In genomic region chr5:103855483-103856211, GRCm38 (mm10) we compare ENCODE assay signal across 10 mouse cellular contexts. TPM values are rescaled to one million over a fixed set of nuclear protein-coding genes. Genes with fewer than 3 reads are reported as not detected.
A peak's percentile ranks its signal among the peaks of the same experiment; 100 is the strongest.
DNase-seq lines count a peak whose midpoint lies in the region; ATAC-seq and TF ChIP-seq lines count a peak whose summit lies in the region.
"Had no signal": no experiment of that assay in that cellular context is flagged by ENCODE, and none has a peak within 500 bp of the region (broad histone marks: within the 10 kb centered on the region; RNA-seq: fewer than 3 reads in every experiment).

No protein-coding gene starts in this region.

- no peak for TF ChIP-seq CTCF in CH12.LX (conservative IDR thresholded peaks at IDR 0.05 in 1 of 2, IDR thresholded peaks at IDR 0.05 in 1 of 2; ENCODE audit: low read depth in 2 of 2, low read length in 2 of 2)

- 0 out of 2 replicates have a peak, but pooled peaks have one; percentile 16 for ATAC-seq in heart, embryonic 12.5 days (ENCODE audit: insufficient number of reproducible peaks, low FRiP score)
- 0 out of 2 replicates have a peak, but pooled peaks have one; percentile 14 for ATAC-seq in forebrain, embryonic 15.5 days (replicated peaks)
- ATAC-seq in lung, embryonic 15.5 days (ENCODE audit: borderline replicate concordance, extremely low read depth, low FRiP score, low TSS enrichment): peak; percentile 41; the same call in 1 of the 2 replicates

- no peak overlapping the region for H3K4me2 ChIP-seq in heart, embryonic 12.5 days
- no peak overlapping the region for H3K4me2 ChIP-seq in CH12.LX (ENCODE audit: insufficient read depth, low read depth, poor library complexity, severe bottlenecking)
- no peak overlapping the region for H3K4me2 ChIP-seq in forebrain, embryonic 15.5 days (replicated peaks)
- H3K4me2 ChIP-seq in lung, embryonic 15.5 days: no peak overlapping the region

- TF ChIP-seq POLR2A in CH12.LX (IDR thresholded peaks at IDR 0.05; ENCODE audit: low read depth, low read length): peak; percentile 25; the same call in 1 of the 2 replicates

- no peaks in the 10 kb centered on the region for H3K79me2 ChIP-seq in CH12.LX (replicated peaks; ENCODE audit: control insufficient read depth, extremely low read depth, insufficient read depth, poor library complexity, severe bottlenecking)

- WGBS in heart, embryonic 12.5 days: 75% methylated on average over 14 of the region's 14 CpGs
- WGBS in forebrain, embryonic 15.5 days: 86% methylated on average over 14 of the region's 14 CpGs
- 67% methylated on average over 14 of the region's 14 CpGs for WGBS in lung, embryonic 15.5 days

- dilution Hi-C loops in CH12.LX (cut with MboI; ENCODE audit: extremely low pct_ligation_motif_present, extremely low pct_unique_long_range_greater_than_20kb, low sequenced_read_pairs): no loop called here

- no peak for TF ChIP-seq EP300 in CH12.LX (IDR thresholded peaks at IDR 0.05; ENCODE audit: low read length)

- H3K4me1 ChIP-seq in heart, embryonic 12.5 days (replicated peaks): peaks cover 12% of the 10 kb centered on the region
- peaks cover 30 to 64% of the 10 kb centered on the region in 2 experiments for H3K4me1 ChIP-seq in CH12.LX (ENCODE audit: control insufficient read depth in 1 of 2, insufficient read depth in 2 of 2)
- peaks cover 31% of the 10 kb centered on the region for H3K4me1 ChIP-seq in forebrain, embryonic 15.5 days
- peaks cover 11% of the 10 kb centered on the region; the same call in 1 of the 2 replicates for H3K4me1 ChIP-seq in lung, embryonic 15.5 days

- peaks cover 29% of the 10 kb centered on the region for H3K36me3 ChIP-seq in heart, embryonic 12.5 days
- H3K36me3 ChIP-seq in CH12.LX (replicated peaks in 1 of 2; ENCODE audit: control insufficient read depth in 1 of 2, insufficient read depth in 1 of 2, low read length in 1 of 2): peaks cover 37 to 53% of the 10 kb centered on the region in 2 experiments
- 0 out of 2 replicates have a peak, but pooled peaks cover 2% of the 10 kb centered on the region for H3K36me3 ChIP-seq in forebrain, embryonic 15.5 days
- peaks cover 2% of the 10 kb centered on the region; the same call in 1 of the 2 replicates for H3K36me3 ChIP-seq in lung, embryonic 15.5 days

- DNase-seq in heart, postnatal 4 days: no peak
- no peak for DNase-seq in CH12.LX (ENCODE audit: extremely low read depth)
- DNase-seq in right cerebral cortex, postnatal 36 days (ENCODE audit: low spot score in 2 of 2): no peak
- DNase-seq in Muller cell, postnatal 12 days (ENCODE audit: inconsistent ontology term): no peak
- no peak for DNase-seq in embryo, embryonic 9.5 days (ENCODE audit: extremely low spot score)
- DNase-seq: adrenal gland, postnatal 25 days had no signal

- H3K9me3 ChIP-seq in heart, embryonic 12.5 days (replicated peaks): no peaks in the 10 kb centered on the region
- H3K9me3 ChIP-seq in CH12.LX (replicated peaks; ENCODE audit: low read length): no peaks in the 10 kb centered on the region
- H3K9me3 ChIP-seq in forebrain, embryonic 15.5 days: no peaks in the 10 kb centered on the region
- no peaks in the 10 kb centered on the region for H3K9me3 ChIP-seq in lung, embryonic 15.5 days

- in situ Hi-C loops in CH12.LX (cut with MboI; ENCODE audit: low pct_ligation_motif_present, low pct_unique_long_range_greater_than_20kb, low sequenced_read_pairs): loop anchor here (5.0 kb wide), 1 partner anchor 67 kb away; no protein-coding TSS in a partner anchor

- H3K4me3 ChIP-seq in heart, embryonic 12.5 days: no peak overlapping the region
- no peak overlapping the region for H3K4me3 ChIP-seq in CH12.LX (replicated peaks in 1 of 3; ENCODE audit: low read depth in 2 of 3, low read length in 2 of 3, poor library complexity in 1 of 3)
- no peak overlapping the region for H3K4me3 ChIP-seq in forebrain, embryonic 15.5 days
- no peak overlapping the region for H3K4me3 ChIP-seq in lung, embryonic 15.5 days
- H3K4me3 ChIP-seq: layer of hippocampus, adult 2 months had no signal

- TF ChIP-seq RAD21 in CH12.LX (IDR thresholded peaks at IDR 0.05; ENCODE audit: low read depth, low read length): no peak

- H3K27ac ChIP-seq in heart, embryonic 12.5 days (ENCODE audit: poor library complexity, severe bottlenecking): no peak overlapping the region
- H3K27ac ChIP-seq in CH12.LX (ENCODE audit: insufficient read depth, low read depth): peak overlapping the region; percentile 33
- peak overlapping the region; percentile 89 for H3K27ac ChIP-seq in forebrain, embryonic 15.5 days (replicated peaks)
- H3K27ac ChIP-seq in lung, embryonic 15.5 days: peak overlapping the region; percentile 4; the same call in 1 of the 2 replicates

- no peak overlapping the region for H3K9ac ChIP-seq in heart, embryonic 12.5 days
- no peak overlapping the region for H3K9ac ChIP-seq in CH12.LX (ENCODE audit: insufficient read depth, low read depth)
- no peak overlapping the region for H3K9ac ChIP-seq in forebrain, embryonic 15.5 days (replicated peaks)
- no peak overlapping the region for H3K9ac ChIP-seq in lung, embryonic 15.5 days

- no peaks in the 10 kb centered on the region for H3K27me3 ChIP-seq in heart, embryonic 12.5 days (replicated peaks)
- no peaks in the 10 kb centered on the region for H3K27me3 ChIP-seq in CH12.LX (replicated peaks)
- no peaks in the 10 kb centered on the region for H3K27me3 ChIP-seq in forebrain, embryonic 15.5 days
- no peaks in the 10 kb centered on the region for H3K27me3 ChIP-seq in lung, embryonic 15.5 days

TF ChIP-seq in CH12.LX, 34 proteins besides CTCF, POLR2A, EP300 and RAD21:
- TF ChIP-seq POLR2AphosphoS2 (IDR thresholded peaks at IDR 0.05; ENCODE audit: low read depth, low read length): peak; percentile 15; the same call in 1 of the 2 replicates
- no peak for TF ChIP-seq MXI1 (IDR thresholded peaks at IDR 0.05; ENCODE audit: low read depth, low read length)
TF ChIP-seq in CH12.LX: peak in this region for 1.

RNA-seq across cellular contexts. Expression of gene Klhl8, which starts 55.4 kb away (rescaled TPM):
- polyA plus RNA-seq in heart, embryonic 12.5 days (2016; fragmentation: Nextera tagmentation; extraction: Ambion mirVana): 11.3 and 12.4 TPM in 2 replicates
- total RNA-seq in heart, postnatal 4 days (2021): 10 to 100 TPM; 12.1 to 13.1 TPM
- 10.1 and 15.6 TPM in 2 replicates for total RNA-seq in CH12.LX (2012; rRNA removed)
- 5.4 and 5.7 TPM in 2 replicates for total RNA-seq in CH12.LX (2014; rRNA removed)
- polyA plus RNA-seq in CH12.LX (2012; ENCODE audit: insufficient read length, low read depth): 3.4 and 4.5 TPM in 2 replicates
- polyA plus RNA-seq in forebrain, embryonic 15.5 days (2015; fragmentation: Nextera tagmentation; extraction: Ambion mirVana): 43.8 and 46.3 TPM in 2 replicates
- polyA plus RNA-seq in lung, embryonic 15.5 days (2015; fragmentation: Nextera tagmentation; extraction: Ambion mirVana): 10.2 and 10.8 TPM in 2 replicates
